Mouse (Mus musculus) macrophage (primary cell): ENCODE results near the gene Tenm2. TPM values are rescaled to one million over a fixed set of nuclear protein-coding genes. Genes with fewer than 3 reads are reported as not detected.

ENCODE experiments used
- H3K27ac ChIP-seq: fragments of 350-480 bp; formaldehyde crosslinking; 2 replicates; pipeline ENCODE4 v1.9.0; 2021
- H3K36me3 ChIP-seq: fragments of 350-480 bp; formaldehyde crosslinking; 2 replicates; pipeline ENCODE4 v1.9.0; 2021; ENCODE audit errors: inconsistent target
- H3K4me3 ChIP-seq: fragments of 350-480 bp; formaldehyde crosslinking; 2 replicates; pipeline ENCODE4 v1.9.0; 2021; ENCODE audit errors: inconsistent target
- H3K79me2 ChIP-seq: fragments of 350-480 bp; formaldehyde crosslinking; 2 replicates; pipeline ENCODE4 v1.9.0; 2021; ENCODE audit errors: inconsistent target
- WGBS: methylation state at CpG from one replicate; pipeline ENCODE4 v1.1.7; 2026; ENCODE audit warnings: inconsistent platforms; ENCODE audit not compliant: missing documents; 5-methylcytosine and 5-hydroxymethylcytosine counted together
- polyA plus RNA-seq: library from polyadenylated mRNA; stranded (reverse); fragments of 250-400 nt; gene quantifications from 3 replicates; pipeline ENCODE4 v1.2.4, GENCODE M21; 2018; ENCODE audit warnings: inconsistent platforms

The Tenm2 gene
- polyA plus RNA-seq, 1 experiment from 2014 or later = not detected

- 89% methylated on average over 1 of the region's 1 CpGs for WGBS
- H3K27ac ChIP-seq = no peak overlapping the region
- no peaks in the 10 kb centered on the region for H3K79me2 ChIP-seq
- no peaks in the 10 kb centered on the region for H3K36me3 ChIP-seq
- H3K4me3 ChIP-seq = no peak overlapping the region
Observed at GRCm38 (mm10) chr11:36909036-36909435, 326.7 kb downstream of the Tenm2 start.

- H3K79me2 ChIP-seq = no peaks in the 10 kb centered on the region
- no peak overlapping the region for H3K27ac ChIP-seq
- no peak overlapping the region for H3K4me3 ChIP-seq
- 45% methylated on average over 2 of the region's 2 CpGs for WGBS
- H3K36me3 ChIP-seq = no peaks in the 10 kb centered on the region
Observed at GRCm38 (mm10) chr11:36902302-36902701, 333.5 kb downstream of the Tenm2 start.

- no peak overlapping the region for H3K4me3 ChIP-seq
- H3K79me2 ChIP-seq = no peaks in the 10 kb centered on the region
- no peak overlapping the region for H3K27ac ChIP-seq
- no peaks in the 10 kb centered on the region for H3K36me3 ChIP-seq
- WGBS = 80% methylated on average over 3 of the region's 3 CpGs
Observed at GRCm38 (mm10) chr11:36893061-36893460, 342.7 kb downstream of the Tenm2 start.

- Histone ChIP-seq H3K4me3 (no peak overlapping the region), H3K27ac (no peak overlapping the region), H3K79me2 (no peaks in the 10 kb centered on the region), H3K36me3 (no peaks in the 10 kb centered on the region)
- 56% methylated on average over 3 of the region's 3 CpGs for WGBS
Observed at GRCm38 (mm10) chr11:36891106-36891505, 344.7 kb downstream of the Tenm2 start.

- H3K36me3 ChIP-seq = no peaks in the 10 kb centered on the region
- no peak overlapping the region for H3K4me3 ChIP-seq
- H3K79me2 ChIP-seq = no peaks in the 10 kb centered on the region
- WGBS = 70% methylated on average over 7 of the region's 7 CpGs
- H3K27ac ChIP-seq = no peak overlapping the region
Observed at GRCm38 (mm10) chr11:36887490-36887889, 348.3 kb downstream of the Tenm2 start.

- H3K36me3 ChIP-seq = no peaks in the 10 kb centered on the region
- no peak overlapping the region for H3K4me3 ChIP-seq
- H3K27ac ChIP-seq = no peak overlapping the region
- H3K79me2 ChIP-seq = no peaks in the 10 kb centered on the region
- 83% methylated on average over 3 of the region's 3 CpGs for WGBS
Observed at GRCm38 (mm10) chr11:36886147-36886546, 349.6 kb downstream of the Tenm2 start.

GRCm38 (mm10) chr11:36872961-36873360 is 362.8 kb downstream of the Tenm2 start:
- WGBS = 92% methylated on average over 4 of the region's 4 CpGs

GRCm38 (mm10) chr11:36870548-36870947 is 365.2 kb downstream of the Tenm2 start:
- Histone ChIP-seq H3K36me3 (no peaks in the 10 kb centered on the region), H3K27ac (no peak overlapping the region), H3K4me3 (no peak overlapping the region), H3K79me2 (no peaks in the 10 kb centered on the region)
- WGBS = 63% methylated on average over 5 of the region's 5 CpGs

More at GRCm38 (mm10) chr11:36872961-36873360, 362.8 kb downstream of the Tenm2 start:
- Histone ChIP-seq H3K36me3 (no peaks in the 10 kb centered on the region), H3K79me2 (no peaks in the 10 kb centered on the region), H3K27ac (no peak overlapping the region), H3K4me3 (no peak overlapping the region)

GRCm38 (mm10) chr11:36851690-36852089 is 384.1 kb downstream of the Tenm2 start:
- no peak overlapping the region for H3K27ac ChIP-seq
- H3K36me3 ChIP-seq = no peaks in the 10 kb centered on the region
- 54% methylated on average over 3 of the region's 3 CpGs for WGBS
- H3K4me3 ChIP-seq = no peak overlapping the region
- no peaks in the 10 kb centered on the region for H3K79me2 ChIP-seq

GRCm38 (mm10) chr11:36847451-36847850 is 388.3 kb downstream of the Tenm2 start:
- H3K4me3 ChIP-seq = no peak overlapping the region
- H3K36me3 ChIP-seq = no peaks in the 10 kb centered on the region
- 86% methylated on average over 6 of the region's 6 CpGs for WGBS
- no peak overlapping the region for H3K27ac ChIP-seq
- no peaks in the 10 kb centered on the region for H3K79me2 ChIP-seq

- no peak overlapping the region for H3K27ac ChIP-seq
- no peaks in the 10 kb centered on the region for H3K36me3 ChIP-seq
- H3K4me3 ChIP-seq = no peak overlapping the region
- 82% methylated on average over 4 of the region's 4 CpGs for whole genome bisulfite sequencing
- H3K79me2 ChIP-seq = no peaks in the 10 kb centered on the region
Observed at GRCm38 (mm10) chr11:36832855-36833254, 402.9 kb downstream of the Tenm2 start.

- Histone ChIP-seq H3K4me3 (no peak overlapping the region), H3K36me3 (no peaks in the 10 kb centered on the region), H3K79me2 (no peaks in the 10 kb centered on the region), H3K27ac (no peak overlapping the region)
- WGBS = 81% methylated on average over 11 of the region's 11 CpGs
Observed at GRCm38 (mm10) chr11:36831511-36831910, 404.3 kb downstream of the Tenm2 start.

GRCm38 (mm10) chr11:36824666-36825065 is 411.1 kb downstream of the Tenm2 start:
- Histone ChIP-seq H3K79me2 (no peaks in the 10 kb centered on the region), H3K4me3 (no peak overlapping the region), H3K27ac (no peak overlapping the region), H3K36me3 (no peaks in the 10 kb centered on the region)
- WGBS = 57% methylated on average over 7 of the region's 7 CpGs

GRCm38 (mm10) chr11:36804615-36805014 is 431.1 kb downstream of the Tenm2 start:
- 67% methylated on average over 1 of the region's 1 CpGs for WGBS
- Histone ChIP-seq H3K4me3 (no peak overlapping the region), H3K27ac (no peak overlapping the region), H3K79me2 (no peaks in the 10 kb centered on the region), H3K36me3 (no peaks in the 10 kb centered on the region)

GRCm38 (mm10) chr11:36802208-36802631 is 433.5 kb downstream of the Tenm2 start:
- no peaks in the 10 kb centered on the region for H3K79me2 ChIP-seq
- H3K36me3 ChIP-seq = no peaks in the 10 kb centered on the region
- no peak overlapping the region for H3K4me3 ChIP-seq
- 60% methylated on average over 8 of the region's 8 CpGs for WGBS
- no peak overlapping the region for H3K27ac ChIP-seq

- Histone ChIP-seq H3K27ac (no peak overlapping the region), H3K36me3 (no peaks in the 10 kb centered on the region), H3K4me3 (no peak overlapping the region), H3K79me2 (no peaks in the 10 kb centered on the region)
- 84% methylated on average over 4 of the region's 4 CpGs for WGBS
Observed at GRCm38 (mm10) chr11:36801683-36802082, 434.1 kb downstream of the Tenm2 start.
